Mouse (Mus musculus): ENCODE data around the gene Gm49322. TPM values are rescaled to one million over a fixed set of nuclear protein-coding genes. Genes with fewer than 3 reads are reported as not detected.
A peak's percentile ranks its signal among the peaks of the same experiment; 100 is the strongest.

Gene Gm49322
- polyA plus RNA-seq, 1 experiment from 2014 or later, result 1.9 TPM

DNA sequence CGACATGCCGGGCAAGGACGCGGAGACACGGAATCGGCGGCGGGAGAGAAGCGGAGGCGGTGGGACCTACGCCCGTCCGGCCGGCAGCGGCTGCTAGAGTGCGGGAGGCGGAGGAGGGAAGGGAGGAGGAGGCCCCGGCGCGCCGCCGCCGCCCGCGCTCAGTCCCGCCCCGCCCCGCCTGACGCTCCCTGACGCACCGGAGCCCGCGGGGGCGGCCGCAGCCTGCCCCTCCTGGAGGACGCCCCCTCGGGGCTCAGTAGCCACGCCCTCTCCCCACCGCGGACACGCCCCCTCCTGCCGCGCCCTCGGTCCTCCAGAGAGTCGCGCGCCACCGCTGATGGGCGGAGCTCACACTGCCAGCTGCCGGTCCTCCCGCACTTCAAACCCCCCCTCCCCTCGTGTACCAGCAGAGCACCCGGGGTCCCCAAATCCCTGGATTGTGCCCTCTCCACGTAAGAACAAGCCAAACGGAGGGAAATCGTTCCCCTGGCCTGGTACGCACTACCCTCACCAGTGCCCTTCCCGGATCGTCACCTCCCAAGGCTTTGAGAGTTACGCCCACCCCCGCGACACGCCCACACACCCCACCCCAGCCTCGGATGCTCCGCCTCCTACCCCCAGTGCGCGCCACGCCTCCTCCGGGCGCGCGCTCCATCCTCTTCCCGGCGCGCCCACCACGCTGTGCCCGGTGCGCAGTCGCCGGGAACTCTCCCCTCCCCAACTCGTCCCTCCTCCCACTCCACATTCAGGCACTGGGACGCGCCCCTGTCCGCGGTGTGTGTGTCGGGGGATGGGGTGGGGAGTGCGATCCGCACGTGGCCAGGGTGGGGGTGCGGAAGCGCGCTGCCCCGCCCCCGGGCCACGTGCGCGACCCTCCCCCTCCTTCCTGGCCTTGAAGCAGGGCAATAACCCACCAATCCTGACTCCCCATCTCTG lies 28.4 kb upstream of the Gm49322 start, which contains the start of gene Klf16:
Gene Klf16 (minus strand): TSS at position 127 of the 936 bp plus-strand sequence.
- H3K9me3 ChIP-seq (ENCODE audit: control insufficient read depth, low read length), result no peaks in the 10 kb centered on the region
- H3K36me3 ChIP-seq (ENCODE audit: control insufficient read depth, insufficient read depth, low read length), result peaks cover 4% of the 10 kb centered on the region; the same call in 1 of the 2 replicates
- H3K27me3 ChIP-seq (replicated peaks; ENCODE audit: control insufficient read depth, insufficient read depth, low read length), result no peaks in the 10 kb centered on the region
- DNase-seq (ENCODE audit: low spot score) (peak; percentile 96), ATAC-seq (ENCODE audit: low read depth) (peak; percentile 79)
- peaks cover 28% of the 10 kb centered on the region for H3K4me1 ChIP-seq (ENCODE audit: control insufficient read depth, insufficient read depth, low read length)
- H3K9ac ChIP-seq (ENCODE audit: low read depth, low read length), result peak within 1 kb of the TSS; percentile 76
- H3K27ac ChIP-seq (replicated peaks; ENCODE audit: low read depth, low read length), result peak within 1 kb of the TSS; percentile 91
- peak within 1 kb of the TSS; percentile 94 for H3K4me2 ChIP-seq (ENCODE audit: low read depth, low read length)
- H3K4me3 ChIP-seq (ENCODE audit: low read depth, low read length), result peak within 1 kb of the TSS; percentile 88
- WGBS, result 0% methylated on average over 34 of the region's 97 CpGs

DNA sequence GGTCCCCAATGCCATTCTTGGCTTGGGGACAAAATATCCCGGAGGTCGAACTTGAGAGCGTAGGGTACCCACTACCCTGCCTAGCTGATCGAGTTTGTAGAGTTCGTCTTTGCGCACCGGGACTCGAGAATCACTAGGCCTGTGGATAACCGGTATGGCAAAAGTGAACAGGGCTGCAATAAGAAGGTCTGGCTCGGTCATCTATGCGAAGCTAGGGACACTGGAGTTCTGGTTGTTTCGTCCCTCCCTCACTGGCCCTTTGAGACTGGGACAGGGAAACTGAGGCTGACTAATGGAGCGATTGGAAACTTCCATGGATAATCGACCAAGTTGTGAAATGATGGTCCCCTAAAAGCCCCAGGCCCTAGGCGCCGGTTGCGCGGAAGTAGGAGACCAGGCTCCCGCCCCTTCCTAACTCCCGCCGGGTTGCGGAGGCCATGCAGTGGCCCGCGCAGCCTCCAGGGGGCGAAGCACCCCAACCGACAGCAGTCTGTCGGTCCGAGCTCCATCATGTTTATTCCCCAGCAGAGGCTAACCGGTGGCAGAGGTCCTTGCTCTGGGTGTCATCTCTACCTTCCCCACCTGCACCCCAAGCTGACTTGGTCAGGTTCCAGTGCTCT lies 27.6 kb upstream of the Gm49322 start:
- Histone ChIP-seq H3K4me2 (ENCODE audit: low read depth, low read length) (peak overlapping the region; percentile 94), H3K36me3 (ENCODE audit: control insufficient read depth, insufficient read depth, low read length) (peaks cover 11% of the 10 kb centered on the region; the same call in 1 of the 2 replicates), H3K4me1 (ENCODE audit: control insufficient read depth, insufficient read depth, low read length) (peaks cover 28% of the 10 kb centered on the region), H3K9me3 (ENCODE audit: control insufficient read depth, low read length) (no peaks in the 10 kb centered on the region), H3K9ac (ENCODE audit: low read depth, low read length) (peak overlapping the region; percentile 76), H3K27ac (replicated peaks; ENCODE audit: low read depth, low read length) (peak overlapping the region; percentile 91), H3K27me3 (replicated peaks; ENCODE audit: control insufficient read depth, insufficient read depth, low read length) (no peaks in the 10 kb centered on the region), H3K4me3 (ENCODE audit: low read depth, low read length) (peak overlapping the region; percentile 88)
- WGBS, result under 1% methylated on average over 26 of the region's 29 CpGs
- DNase-seq (ENCODE audit: low spot score) (peak; percentile 84), ATAC-seq (ENCODE audit: low read depth) (peak; percentile 44)

DNA sequence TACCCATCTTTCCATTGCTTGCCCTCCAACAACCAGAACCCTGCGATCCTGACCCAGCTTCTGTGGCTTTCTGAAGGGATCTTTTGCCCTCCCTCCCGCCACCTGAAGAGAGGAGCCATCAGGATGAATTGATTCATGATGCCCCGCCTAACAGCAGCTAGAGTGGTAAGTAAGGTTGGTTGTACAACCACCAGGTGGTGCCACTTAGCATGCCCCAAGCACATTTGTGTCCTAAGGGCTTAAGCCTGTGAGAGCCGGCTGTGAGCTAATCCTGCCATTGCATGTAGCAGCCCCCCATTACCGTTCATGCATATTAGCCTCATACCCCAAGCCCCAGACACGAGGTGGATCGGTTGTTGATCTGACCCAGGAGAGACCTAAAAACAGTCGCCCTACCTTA lies 26.9 kb upstream of the Gm49322 start:
- Histone ChIP-seq H3K4me3 (ENCODE audit: low read depth, low read length) (peak overlapping the region; percentile 88), H3K9ac (ENCODE audit: low read depth, low read length) (peak overlapping the region; percentile 76; the same call in 1 of the 2 replicates), H3K9me3 (ENCODE audit: control insufficient read depth, low read length) (no peaks in the 10 kb centered on the region), H3K4me1 (ENCODE audit: control insufficient read depth, insufficient read depth, low read length) (peaks cover 26% of the 10 kb centered on the region), H3K4me2 (ENCODE audit: low read depth, low read length) (peak overlapping the region; percentile 94), H3K27ac (replicated peaks; ENCODE audit: low read depth, low read length) (peak overlapping the region; percentile 91), H3K36me3 (ENCODE audit: control insufficient read depth, insufficient read depth, low read length) (peaks cover 17% of the 10 kb centered on the region), H3K27me3 (replicated peaks; ENCODE audit: control insufficient read depth, insufficient read depth, low read length) (no peaks in the 10 kb centered on the region)
- DNase-seq (ENCODE audit: low spot score) (peak; percentile 83), ATAC-seq (ENCODE audit: low read depth) (peak; percentile 4; the same call in 1 of the 2 replicates)
- 8% methylated on average over 8 of the region's 8 CpGs for WGBS

DNA sequence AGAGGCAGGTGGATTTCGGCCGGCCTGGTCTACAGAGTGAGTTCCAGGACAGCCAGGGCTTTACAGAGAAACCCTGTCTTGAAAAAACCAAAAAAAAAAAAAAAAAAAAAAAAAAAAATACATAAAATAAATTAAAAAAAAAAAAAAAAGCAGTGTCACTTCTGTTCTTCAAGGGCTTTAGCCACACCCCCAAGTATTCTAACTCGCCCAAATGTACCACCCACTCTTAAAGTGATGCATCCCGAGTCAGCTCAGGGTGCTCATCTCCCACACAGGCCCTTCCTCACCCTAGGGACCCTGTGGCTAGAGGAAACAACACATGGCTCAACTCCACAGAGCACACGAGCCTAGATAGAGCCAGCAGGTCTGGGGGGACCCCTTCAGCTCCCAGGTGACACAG lies 22.8 kb upstream of the Gm49322 start:
- Histone ChIP-seq H3K4me3 (ENCODE audit: low read depth, low read length) (no peak overlapping the region), H3K27me3 (replicated peaks; ENCODE audit: control insufficient read depth, insufficient read depth, low read length) (no peaks in the 10 kb centered on the region), H3K4me1 (ENCODE audit: control insufficient read depth, insufficient read depth, low read length) (0 out of 2 replicates have a peak, but pooled peaks cover 5% of the 10 kb centered on the region), H3K9me3 (ENCODE audit: control insufficient read depth, low read length) (no peaks in the 10 kb centered on the region), H3K27ac (replicated peaks; ENCODE audit: low read depth, low read length) (no peak overlapping the region), H3K36me3 (ENCODE audit: control insufficient read depth, insufficient read depth, low read length) (peaks cover 38% of the 10 kb centered on the region), H3K4me2 (ENCODE audit: low read depth, low read length) (no peak overlapping the region), H3K9ac (ENCODE audit: low read depth, low read length) (no peak overlapping the region)
- WGBS, result 77% methylated on average over 5 of the region's 5 CpGs
- DNase-seq (ENCODE audit: low spot score), result no peak
- ATAC-seq (ENCODE audit: low read depth), result no peak

DNA sequence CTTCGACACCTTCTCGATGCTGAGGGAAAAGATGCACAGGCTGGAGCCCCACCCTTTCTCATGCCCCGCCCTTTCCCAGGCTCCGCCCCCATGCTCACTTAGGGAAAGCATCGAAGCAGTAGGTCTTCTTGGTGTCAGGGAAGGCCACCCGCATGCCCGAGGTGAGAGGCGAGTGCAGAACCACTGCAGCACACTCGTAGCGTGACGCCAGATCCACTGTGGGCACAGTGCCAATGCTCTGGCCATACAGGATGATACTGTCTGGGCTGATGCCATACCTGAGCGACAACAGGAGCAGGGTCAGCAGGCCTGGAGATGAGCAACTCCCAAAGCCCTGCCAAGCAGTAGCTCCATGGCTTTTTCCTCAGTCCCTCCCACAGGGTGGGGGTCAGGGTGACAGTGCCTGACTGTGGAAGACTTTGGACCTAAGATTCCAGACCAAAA lies 21.8 kb upstream of the Gm49322 start:
- Histone ChIP-seq H3K4me2 (ENCODE audit: low read depth, low read length) (no peak overlapping the region), H3K9me3 (ENCODE audit: control insufficient read depth, low read length) (no peaks in the 10 kb centered on the region), H3K27me3 (replicated peaks; ENCODE audit: control insufficient read depth, insufficient read depth, low read length) (no peaks in the 10 kb centered on the region), H3K9ac (ENCODE audit: low read depth, low read length) (no peak overlapping the region), H3K4me3 (ENCODE audit: low read depth, low read length) (no peak overlapping the region), H3K4me1 (ENCODE audit: control insufficient read depth, insufficient read depth, low read length) (peaks cover 7% of the 10 kb centered on the region), H3K36me3 (ENCODE audit: control insufficient read depth, insufficient read depth, low read length) (peaks cover 38% of the 10 kb centered on the region), H3K27ac (replicated peaks; ENCODE audit: low read depth, low read length) (no peak overlapping the region)
- 59% methylated on average over 12 of the region's 12 CpGs for WGBS
- DNase-seq (ENCODE audit: low spot score), result no peak
- ATAC-seq (ENCODE audit: low read depth), result no peak

DNA sequence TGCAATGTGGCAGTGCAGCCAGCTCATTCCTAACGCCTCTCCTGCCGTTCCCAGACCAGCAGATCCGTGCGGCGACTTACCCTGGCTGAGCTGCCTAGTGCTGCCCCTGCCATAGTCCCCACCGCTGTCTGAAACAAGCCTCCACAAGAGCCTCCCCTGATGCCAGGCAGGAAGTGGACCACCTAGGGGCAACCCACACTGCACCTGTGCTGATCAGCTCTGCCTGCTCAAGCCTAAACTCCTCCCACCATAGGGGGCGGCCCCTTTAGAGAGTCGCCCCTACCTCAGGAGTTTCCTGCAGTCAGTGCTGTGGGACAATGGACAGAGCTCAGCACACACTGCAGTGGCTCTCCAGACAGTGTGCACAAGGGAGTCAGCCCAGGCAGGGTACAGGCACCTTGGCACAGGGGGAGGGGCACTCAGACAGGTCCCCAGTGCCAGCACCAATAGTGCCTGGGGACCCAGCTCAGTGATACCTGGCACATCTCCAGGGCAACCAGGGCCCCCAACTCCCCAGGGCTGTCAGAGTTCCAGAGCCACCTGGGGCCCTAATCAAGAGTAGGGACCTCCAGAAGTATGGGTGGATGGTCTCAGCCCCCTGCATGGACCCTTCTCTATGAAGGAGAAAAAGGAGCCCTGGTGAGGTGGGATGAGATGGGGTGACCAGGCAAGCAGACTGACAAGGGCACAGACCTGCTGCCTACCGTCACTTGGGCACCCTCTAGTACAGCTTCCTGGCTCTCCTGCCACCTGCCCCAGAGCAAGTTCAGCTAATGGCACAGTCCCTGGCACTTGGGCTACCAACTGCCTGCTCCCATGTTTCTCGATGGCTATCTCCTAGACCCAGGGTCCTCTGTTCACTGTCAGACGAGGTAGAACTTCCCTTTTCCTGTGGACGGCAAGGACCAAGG lies 20.9 kb upstream of the Gm49322 start:
- 75% methylated on average over 12 of the region's 12 CpGs for whole genome bisulfite sequencing
- DNase-seq (ENCODE audit: low spot score), result no peak
- Histone ChIP-seq H3K4me1 (ENCODE audit: control insufficient read depth, insufficient read depth, low read length) (peaks cover 11% of the 10 kb centered on the region), H3K27me3 (replicated peaks; ENCODE audit: control insufficient read depth, insufficient read depth, low read length) (no peaks in the 10 kb centered on the region), H3K9me3 (ENCODE audit: control insufficient read depth, low read length) (no peaks in the 10 kb centered on the region), H3K4me2 (ENCODE audit: low read depth, low read length) (no peak overlapping the region), H3K36me3 (ENCODE audit: control insufficient read depth, insufficient read depth, low read length) (peaks cover 38% of the 10 kb centered on the region), H3K27ac (replicated peaks; ENCODE audit: low read depth, low read length) (no peak overlapping the region), H3K9ac (ENCODE audit: low read depth, low read length) (no peak overlapping the region), H3K4me3 (ENCODE audit: low read depth, low read length) (no peak overlapping the region)
- ATAC-seq (ENCODE audit: low read depth), result peak; percentile 30; the same call in 1 of the 2 replicates

DNA sequence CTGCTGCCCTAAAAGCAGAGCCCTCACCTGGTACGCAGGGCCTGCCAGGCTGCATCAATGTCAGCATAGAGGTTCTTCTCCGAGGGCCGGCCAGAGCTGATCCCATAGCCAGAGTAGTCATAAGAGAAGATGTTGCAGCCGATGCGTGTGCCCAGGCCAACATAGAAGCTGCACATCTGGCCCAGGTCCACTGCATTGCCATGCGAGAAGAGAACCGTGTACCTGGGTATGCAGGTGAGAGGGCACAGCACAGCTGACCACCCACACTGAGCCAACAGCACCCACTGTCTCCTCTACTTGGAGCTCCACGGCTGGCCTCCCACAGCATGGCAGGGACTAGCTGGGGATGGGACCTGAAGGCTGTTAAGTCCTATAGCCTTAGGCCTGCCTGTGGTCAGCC lies 20.2 kb upstream of the Gm49322 start:
- no peaks in the 10 kb centered on the region for H3K9me3 ChIP-seq (ENCODE audit: control insufficient read depth, low read length)
- 92% methylated on average over 6 of the region's 8 CpGs for WGBS

More for the DNA sequence above, 20.2 kb upstream of the Gm49322 start:
- Histone ChIP-seq H3K4me3 (ENCODE audit: low read depth, low read length) (no peak overlapping the region), H3K36me3 (ENCODE audit: control insufficient read depth, insufficient read depth, low read length) (peaks cover 38% of the 10 kb centered on the region), H3K27me3 (replicated peaks; ENCODE audit: control insufficient read depth, insufficient read depth, low read length) (no peaks in the 10 kb centered on the region), H3K4me2 (ENCODE audit: low read depth, low read length) (peak overlapping the region; percentile 13; the same call in 1 of the 2 replicates), H3K9ac (ENCODE audit: low read depth, low read length) (no peak overlapping the region), H3K4me1 (ENCODE audit: control insufficient read depth, insufficient read depth, low read length) (peaks cover 11% of the 10 kb centered on the region), H3K27ac (replicated peaks; ENCODE audit: low read depth, low read length) (no peak overlapping the region)
- no peak for ATAC-seq (ENCODE audit: low read depth)
- no peak for DNase-seq (ENCODE audit: low spot score)

Data from embryonic facial prominence, embryonic 14.5 days (tissue).